In genomic region chr6:128021931-128022202, GRCm38 (mm10) we compare ENCODE assay signal across 11 mouse cellular contexts.
DNase-seq lines count a peak whose midpoint lies in the region; ATAC-seq and TF ChIP-seq lines count a peak whose summit lies in the region.
"Had no signal": no experiment of that assay in that cellular context is flagged by ENCODE, and none has a peak within 500 bp of the region (broad histone marks: within the 10 kb centered on the region; RNA-seq: fewer than 3 reads in every experiment).

No protein-coding gene starts in this region.

- H3K4me2 ChIP-seq in lung, embryonic 14.5 days: no peak overlapping the region
- no peak overlapping the region for H3K4me2 ChIP-seq in forebrain, embryonic 15.5 days (replicated peaks)
- no peak overlapping the region for H3K4me2 ChIP-seq in intestine, embryonic 16.5 days (ENCODE audit: low read depth, low read length)
- no peak overlapping the region for H3K4me2 ChIP-seq in stomach, embryonic 16.5 days (ENCODE audit: low read depth, low read length)
- H3K4me2 ChIP-seq: limb, embryonic 15.5 days had no signal

- WGBS in lung, embryonic 14.5 days: 64% methylated on average over 5 of the region's 5 CpGs
- WGBS in forebrain, embryonic 15.5 days: 66% methylated on average over 5 of the region's 5 CpGs
- WGBS in intestine, embryonic 16.5 days: 59% methylated on average over 5 of the region's 5 CpGs
- WGBS in stomach, embryonic 16.5 days: 61% methylated on average over 5 of the region's 5 CpGs

- 0 out of 2 replicates have a peak, but pooled peaks cover 2% of the 10 kb centered on the region for H3K36me3 ChIP-seq in lung, embryonic 14.5 days (ENCODE audit: insufficient read depth)
- no peaks in the 10 kb centered on the region for H3K36me3 ChIP-seq in forebrain, embryonic 15.5 days
- H3K36me3 ChIP-seq in intestine, embryonic 16.5 days (ENCODE audit: control insufficient read depth, insufficient read depth, low read length): no peaks in the 10 kb centered on the region
- no peaks in the 10 kb centered on the region for H3K36me3 ChIP-seq in stomach, embryonic 16.5 days (ENCODE audit: control insufficient read depth, insufficient read depth, low read length)

- 0 out of 2 replicates have a peak, but pooled peaks cover 10% of the 10 kb centered on the region for H3K4me1 ChIP-seq in lung, embryonic 14.5 days (ENCODE audit: insufficient read depth)
- H3K4me1 ChIP-seq in forebrain, embryonic 15.5 days: peaks cover 23% of the 10 kb centered on the region
- peaks cover 17% of the 10 kb centered on the region for H3K4me1 ChIP-seq in intestine, embryonic 16.5 days (ENCODE audit: control insufficient read depth, insufficient read depth, low read length)
- peaks cover 28% of the 10 kb centered on the region for H3K4me1 ChIP-seq in stomach, embryonic 16.5 days (ENCODE audit: control insufficient read depth, insufficient read depth, low read length)

- H3K9ac ChIP-seq in lung, embryonic 14.5 days: no peak overlapping the region; the same call in 1 of the 2 replicates
- H3K9ac ChIP-seq in forebrain, embryonic 15.5 days (replicated peaks): no peak overlapping the region
- no peak overlapping the region for H3K9ac ChIP-seq in intestine, embryonic 16.5 days (ENCODE audit: low read depth, low read length)
- H3K9ac ChIP-seq in stomach, embryonic 16.5 days (ENCODE audit: low read length): peak overlapping the region; percentile 43
- H3K9ac ChIP-seq: limb, embryonic 15.5 days had no signal

- no peaks in the 10 kb centered on the region for H3K27me3 ChIP-seq in lung, embryonic 14.5 days (ENCODE audit: insufficient read depth, low read length)
- peaks cover 11% of the 10 kb centered on the region for H3K27me3 ChIP-seq in forebrain, embryonic 15.5 days
- H3K27me3 ChIP-seq in intestine, embryonic 16.5 days (replicated peaks; ENCODE audit: control insufficient read depth, insufficient read depth, low read length): no peaks in the 10 kb centered on the region
- H3K27me3 ChIP-seq in stomach, embryonic 16.5 days (ENCODE audit: control insufficient read depth, insufficient read depth, low read length): no peaks in the 10 kb centered on the region
- H3K27me3 ChIP-seq: limb, embryonic 15.5 days had no signal

- peak; percentile 22; the same call in 1 of the 2 replicates for ATAC-seq in lung, embryonic 14.5 days (ENCODE audit: insufficient read depth)
- 0 out of 2 replicates have a peak, but pooled peaks have one; percentile 14 for ATAC-seq in forebrain, embryonic 15.5 days (replicated peaks)
- ATAC-seq in intestine, embryonic 16.5 days: 0 out of 2 replicates have a peak, but pooled peaks have one; percentile 21
- no peak for ATAC-seq in stomach, embryonic 16.5 days (ENCODE audit: insufficient read depth, low FRiP score)
- ATAC-seq: inflammation-experienced regulatory T-cells, adult 6 months had no signal

- TF ChIP-seq CTCF in lung, embryonic 14.5 days (IDR thresholded peaks at IDR 0.05; ENCODE audit: low read depth): no peak

- H3K9me3 ChIP-seq in lung, embryonic 14.5 days (ENCODE audit: low read depth, low read length): no peaks in the 10 kb centered on the region
- H3K9me3 ChIP-seq in forebrain, embryonic 15.5 days: no peaks in the 10 kb centered on the region
- no peaks in the 10 kb centered on the region for H3K9me3 ChIP-seq in intestine, embryonic 16.5 days (ENCODE audit: control insufficient read depth, low read length)
- no peaks in the 10 kb centered on the region for H3K9me3 ChIP-seq in stomach, embryonic 16.5 days (replicated peaks; ENCODE audit: control insufficient read depth, low read length)
- H3K9me3 ChIP-seq: limb, embryonic 15.5 days had no signal

- no peak overlapping the region for H3K4me3 ChIP-seq in lung, embryonic 14.5 days (ENCODE audit: low read depth, low read length)
- H3K4me3 ChIP-seq in forebrain, embryonic 15.5 days: no peak overlapping the region
- H3K4me3 ChIP-seq in intestine, embryonic 16.5 days (ENCODE audit: low read length): no peak overlapping the region
- no peak overlapping the region for H3K4me3 ChIP-seq in stomach, embryonic 16.5 days (replicated peaks; ENCODE audit: low read length)
- H3K4me3 ChIP-seq: layer of hippocampus, adult 2 months; limb, embryonic 15.5 days had no signal

- H3K27ac ChIP-seq in lung, embryonic 14.5 days (ENCODE audit: low read depth): peak overlapping the region; percentile 30; the same call in 1 of the 2 replicates
- H3K27ac ChIP-seq in forebrain, embryonic 15.5 days (replicated peaks): peak overlapping the region; percentile 56
- H3K27ac ChIP-seq in intestine, embryonic 16.5 days (ENCODE audit: low read length): peak overlapping the region; percentile 69
- H3K27ac ChIP-seq in stomach, embryonic 16.5 days (ENCODE audit: low read length): peak overlapping the region; percentile 78
- H3K27ac ChIP-seq: layer of hippocampus, adult 2 months; limb, embryonic 15.5 days had no signal

- no peak for DNase-seq in lung, embryonic 14.5 days
- no peak for DNase-seq in lung, postnatal 14 days
- DNase-seq in testis, postnatal 10 days (ENCODE audit: low spot score): no peak
- DNase-seq in frontal cortex, postnatal 14 days (ENCODE audit: low spot score in 2 of 2): no peak
- DNase-seq: lung, postnatal 10 days had no signal
